Mouse (Mus musculus) CH12.LX (cell line): ENCODE data around the gene 2610318N02Rik. TPM values are rescaled to one million over a fixed set of nuclear protein-coding genes. Genes with fewer than 3 reads are reported as not detected.

ENCODE experiments used
- DNase-seq: peaks from one replicate; pipeline ENCODE4 v3.0.0-alpha.2; 2013; ENCODE audit errors: extremely low read depth
- H3K27ac ChIP-seq: 2 replicates; pipeline ENCODE4 v1.5.1; 2012; ENCODE audit warnings: low read depth, mild to moderate bottlenecking, control low read depth, moderate library complexity; ENCODE audit not compliant: insufficient read depth
- H3K27me3 ChIP-seq: replicated peaks from 2 replicates; pipeline ENCODE3; 2012; ENCODE audit warnings: inconsistent platforms
- H3K36me3 ChIP-seq, 2 experiments: replicated peaks in 1 of 2; 2 replicates each; pipeline versions ENCODE3 to v1.6.1; 2012; ENCODE audit warnings: inconsistent platforms in 1 of 2, low read length in 1 of 2, mild to moderate bottlenecking in 1 of 2, mixed read lengths in 1 of 2, moderate library complexity in 1 of 2; ENCODE audit not compliant: control insufficient read depth in 1 of 2, insufficient read depth in 1 of 2
- H3K4me1 ChIP-seq, 2 experiments: 2 replicates each; pipeline ENCODE4 v1.6.1; 2012; ENCODE audit warnings: inconsistent platforms in 1 of 2, moderate library complexity in 1 of 2; ENCODE audit not compliant: insufficient read depth in 2 of 2, control insufficient read depth in 1 of 2
- H3K4me2 ChIP-seq: 2 replicates; pipeline ENCODE4 v1.6.1; 2012; ENCODE audit warnings: low read depth, mild to moderate bottlenecking, control low read depth; ENCODE audit not compliant: poor library complexity, insufficient read depth, severe bottlenecking
- H3K4me3 ChIP-seq, 3 experiments: fragments of 150-350 bp in 1 of 3; sonication (generic) in 1 of 3; replicated peaks in 1 of 3; 2 replicates each; pipeline versions ENCODE3 to v1.5.1; 2011 to 2012; ENCODE audit warnings: low read depth in 2 of 3, low read length in 2 of 3, mild to moderate bottlenecking in 2 of 3, moderate library complexity in 2 of 3, control low read depth in 1 of 3, improper control_type of control experiment in 1 of 3, inconsistent platforms in 1 of 3, mixed read lengths in 1 of 3; ENCODE audit not compliant: poor library complexity in 1 of 3
- H3K79me2 ChIP-seq: replicated peaks from 2 replicates; pipeline ENCODE4 v1.6.1; 2012; ENCODE audit warnings: mild to moderate bottlenecking, moderate library complexity; ENCODE audit not compliant: control insufficient read depth, poor library complexity, insufficient read depth, severe bottlenecking; ENCODE audit errors: extremely low read depth
- H3K9ac ChIP-seq: 2 replicates; pipeline ENCODE4 v1.6.1; 2012; ENCODE audit warnings: low read depth, mild to moderate bottlenecking, control low read depth, moderate library complexity; ENCODE audit not compliant: insufficient read depth
- H3K9me3 ChIP-seq: replicated peaks from 2 replicates; pipeline ENCODE3; 2012; ENCODE audit warnings: low read length, inconsistent platforms, mixed read lengths
- CHD1 ChIP-seq: IDR thresholded peaks from 2 replicates; pipeline ENCODE4 v1.6.1; 2012; ENCODE audit warnings: low read depth, low read length, improper control_type of control experiment, inconsistent platforms
- CHD2 ChIP-seq: IDR thresholded peaks from 2 replicates; pipeline ENCODE4 v1.6.1; 2011; ENCODE audit warnings: low read length, improper control_type of control experiment
- ELF1 ChIP-seq: IDR thresholded peaks from 2 replicates; pipeline ENCODE4 v1.6.1; 2014; ENCODE audit warnings: low read depth, mild to moderate bottlenecking, inconsistent platforms, low read length, improper control_type of control experiment
- GABPA ChIP-seq: IDR thresholded peaks from 2 replicates; pipeline ENCODE4 v1.6.1; 2012; ENCODE audit warnings: low read depth, low read length, improper control_type of control experiment, inconsistent platforms; ENCODE audit not compliant: insufficient replicate concordance
- JUND ChIP-seq: conservative IDR thresholded peaks from 2 replicates; pipeline ENCODE4 v1.6.1; 2011; ENCODE audit warnings: low read depth, low read length, improper control_type of control experiment
- MAX ChIP-seq: IDR thresholded peaks from 2 replicates; pipeline ENCODE4 v1.6.1; 2011; ENCODE audit warnings: low read length, improper control_type of control experiment
- MAZ ChIP-seq: IDR thresholded peaks from 2 replicates; pipeline ENCODE4 v1.6.1; 2012; ENCODE audit warnings: low read depth, mild to moderate bottlenecking, inconsistent platforms, low read length, improper control_type of control experiment, moderate library complexity
- MEF2A ChIP-seq: IDR thresholded peaks from 2 replicates; pipeline ENCODE4 v1.6.1; 2014; ENCODE audit warnings: low read depth, mild to moderate bottlenecking, inconsistent platforms, low read length, improper control_type of control experiment, borderline replicate concordance
- MXI1 ChIP-seq: IDR thresholded peaks from 2 replicates; pipeline ENCODE4 v1.6.1; 2011; ENCODE audit warnings: mild to moderate bottlenecking, low read depth, low read length, improper control_type of control experiment
- NRF1 ChIP-seq: IDR thresholded peaks from 2 replicates; pipeline ENCODE4 v1.6.1; 2014; ENCODE audit warnings: low read depth, mild to moderate bottlenecking, inconsistent platforms, low read length, improper control_type of control experiment, moderate library complexity
- POLR2A ChIP-seq: IDR thresholded peaks from 2 replicates; pipeline ENCODE4 v1.6.1; 2011; ENCODE audit warnings: low read depth, mild to moderate bottlenecking, improper control_type of control experiment, low read length
- RAD21 ChIP-seq: IDR thresholded peaks from 2 replicates; pipeline ENCODE4 v1.6.1; 2011; ENCODE audit warnings: low read depth, mild to moderate bottlenecking, low read length, improper control_type of control experiment, moderate library complexity
- USF2 ChIP-seq: conservative IDR thresholded peaks from 2 replicates; pipeline ENCODE4 v1.6.1; 2011; ENCODE audit warnings: low read depth, low read length, improper control_type of control experiment
- ZC3H11A ChIP-seq: IDR thresholded peaks from 2 replicates; pipeline ENCODE4 v1.6.1; 2012; ENCODE audit warnings: low read depth, mild to moderate bottlenecking, inconsistent platforms, low read length, improper control_type of control experiment
- ZNF384 ChIP-seq: IDR thresholded peaks from 2 replicates; pipeline ENCODE4 v1.6.1; 2012; ENCODE audit warnings: low read depth, low read length, improper control_type of control experiment, inconsistent platforms
- dilution Hi-C: fragments of 300-500 bp; cut with MboI; formaldehyde crosslinking; loops from 2 replicates; pipeline ENCODE4 v1.14.3; 2020; ENCODE audit warnings: low sequenced_read_pairs; ENCODE audit not compliant: extremely low pct_unique_long_range_greater_than_20kb, extremely low pct_ligation_motif_present
- in situ Hi-C: fragments of 300-500 bp; cut with MboI; formaldehyde crosslinking; loops from 3 replicates; pipeline ENCODE4 v1.14.3; 2019; ENCODE audit warnings: low sequenced_read_pairs, low pct_ligation_motif_present, low pct_unique_long_range_greater_than_20kb, mixed read lengths
- polyA plus RNA-seq: library from polyadenylated mRNA; unstranded; fragments of >175 nt; gene quantifications from 2 replicates; pipeline ENCODE4 v1.2.1, GENCODE M21; 2012; ENCODE audit warnings: low read depth; ENCODE audit not compliant: insufficient read length
- total RNA-seq, 2 experiments: library from RNA; depleted of rRNA; stranded (reverse); fragments of 300-350 nt in 1 of 2; fragments of >200 nt in 1 of 2; gene quantifications; 2 replicates each; pipeline ENCODE4 v1.2.3; 2012 to 2014

2610318N02Rik gene
- total and polyA plus RNA-seq, 3 experiments = 21.0 to 78.4 (median 33.3) TPM

GRCm38 (mm10) chr16:17154346-17154745, 29.4 kb upstream of the 2610318N02Rik start:
- H3K79me2 ChIP-seq = peaks cover 16% of the 10 kb centered on the region
- no peak overlapping the region for H3K27ac ChIP-seq
- no peak overlapping the region for H3K4me2 ChIP-seq
- in situ Hi-C loops = no loop called here
- H3K27me3 ChIP-seq = no peaks in the 10 kb centered on the region
- no peak overlapping the region for H3K9ac ChIP-seq
- peaks cover 0 to 8% of the 10 kb centered on the region in 2 experiments; a peak in 2 of 4 replicates for H3K4me1 ChIP-seq
- TF ChIP-seq MXI1 = no peak
- TF ChIP-seq CHD2 = no peak
- TF ChIP-seq MAZ = no peak
- no peak for TF ChIP-seq NRF1
- TF ChIP-seq MAX = no peak
- TF ChIP-seq ZNF384 = no peak
- no peak for TF ChIP-seq RAD21
- no peak for TF ChIP-seq GABPA
- TF ChIP-seq ELF1 = no peak
- no peak for TF ChIP-seq CHD1
- TF ChIP-seq, all 38 proteins: peak for 0
- Histone ChIP-seq H3K4me3 (no peak overlapping the region), H3K9me3 (no peaks in the 10 kb centered on the region), H3K36me3 (peaks cover 74 to 91% of the 10 kb centered on the region in 2 experiments)
- DNase-seq = no peak
- dilution Hi-C loops = no loop called here

DNA sequence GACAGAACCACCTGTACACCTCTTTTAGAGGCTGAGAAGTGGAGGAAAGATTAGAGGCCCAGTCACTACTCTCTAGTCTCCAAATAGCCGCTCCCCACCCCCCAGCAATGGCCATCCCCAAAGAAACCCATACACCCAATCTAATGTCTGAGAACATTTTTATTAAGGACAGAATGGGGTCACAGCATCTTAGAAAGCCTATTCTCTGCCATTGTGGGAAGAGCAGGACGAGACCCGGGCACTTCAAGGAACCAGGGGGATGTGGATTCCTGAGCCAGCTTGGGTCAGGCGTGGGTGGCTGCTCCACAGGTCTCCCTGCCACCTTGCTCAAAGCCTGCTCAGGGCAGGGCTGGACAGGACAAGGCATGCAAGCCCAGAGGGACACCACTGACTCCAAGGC, 26.9 kb upstream of the 2610318N02Rik start:
- DNase-seq = no peak
- dilution Hi-C loops = no loop called here
- peaks cover 7 to 20% of the 10 kb centered on the region in 2 experiments for H3K4me1 ChIP-seq
- no peak overlapping the region for H3K9ac ChIP-seq
- no peak overlapping the region for H3K4me3 ChIP-seq
- H3K9me3 ChIP-seq = no peaks in the 10 kb centered on the region
- no peaks in the 10 kb centered on the region for H3K27me3 ChIP-seq
- H3K27ac ChIP-seq = no peak overlapping the region
- H3K36me3 ChIP-seq = peaks cover 54 to 68% of the 10 kb centered on the region in 2 experiments
- TF ChIP-seq ZNF384 = no peak
- TF ChIP-seq JUND = no peak
- no peak for TF ChIP-seq MEF2A
- TF ChIP-seq CHD2 = no peak
- no peak for TF ChIP-seq USF2
- no peak for TF ChIP-seq POLR2A
- TF ChIP-seq ZC3H11A = no peak
- peaks cover 10% of the 10 kb centered on the region for H3K79me2 ChIP-seq
- in situ Hi-C loops = no loop called here
- no peak overlapping the region for H3K4me2 ChIP-seq
